Mouse (Mus musculus) G1E (cell line): ENCODE measurements around the gene Gm14419. TPM values are rescaled to one million over a fixed set of nuclear protein-coding genes. Genes with fewer than 3 reads are reported as not detected.
"Not testable (repeated sequence)": the region's sequence is repeated elsewhere in the genome, so short reads cannot be mapped to it uniquely, and the experiment has no call there.

Source experiments
- ATAC-seq: 2 replicates; pipeline ENCODE4 v1.8.0; 2016; ENCODE audit warnings: mild to moderate bottlenecking; ENCODE audit not compliant: insufficient number of reproducible peaks, poor library complexity, low FRiP score, severe bottlenecking; ENCODE audit errors: extremely low read depth
- DNase-seq: peaks from one replicate; pipeline ENCODE4 v3.0.0; 2012; ENCODE audit warnings: low spot score
- H3K27me3 ChIP-seq: 2 replicates; pipeline ENCODE4 v1.6.1; 2012; ENCODE audit warnings: mild to moderate bottlenecking, low read length, inconsistent platforms; ENCODE audit not compliant: insufficient read depth
- H3K36me3 ChIP-seq: replicated peaks from 2 replicates; pipeline ENCODE3; 2012; ENCODE audit warnings: mild to moderate bottlenecking, inconsistent platforms
- H3K4me1 ChIP-seq: 2 replicates; pipeline ENCODE4 v1.6.1; 2012; ENCODE audit warnings: low read depth, low read length, inconsistent platforms, mixed read lengths; ENCODE audit not compliant: insufficient read depth
- H3K4me3 ChIP-seq: 2 replicates; pipeline ENCODE4 v1.5.1; 2012; ENCODE audit warnings: low read depth, mild to moderate bottlenecking, inconsistent platforms, low read length, moderate library complexity, mixed read lengths
- H3K9me3 ChIP-seq: replicated peaks from 2 replicates; pipeline ENCODE4 v1.6.1; 2012; ENCODE audit warnings: inconsistent platforms
- polyA plus RNA-seq: library from polyadenylated mRNA; stranded (reverse); fragments of >175 nt; gene quantifications from 2 replicates; pipeline ENCODE4 v1.2.3, GENCODE M21; 2012
- total RNA-seq, 2 experiments: library from RNA; stranded (forward) in 1 of 2; stranded (reverse) in 1 of 2; fragments of 200-1000 nt in 1 of 2; fragments of >200 nt in 1 of 2; fragmentation: Nextera tagmentation in 1 of 2; gene quantifications; 2 replicates each; pipeline ENCODE4 v1.2.3; 2014 to 2017

The Gm14419 gene
- 27.6 and 27.7 TPM in 2 replicates for total RNA-seq (2014; fragmentation: Nextera tagmentation)
- 9.3 and 35.5 TPM in 2 replicates for total RNA-seq (2017)
- 0.24 and 0.64 TPM in 2 replicates for polyA plus RNA-seq

- DNase-seq, ATAC-seq, H3K4me1 ChIP-seq, H3K9me3 ChIP-seq, H3K36me3 ChIP-seq, H3K4me3 ChIP-seq, H3K27me3 ChIP-seq: not testable (repeated sequence)
Measured at GRCm38 (mm10) chr2:177000656-177001055, at the start of gene Gm14419. Gene Gm14419 (plus strand): TSS chr2:177000956.

Other genes with a start within 250 kb of the Gm14419 start
- 36.6 and 39.1 TPM in 2 replicates for gene Gm14295, start 202.3 kb upstream of the Gm14419 start, total RNA-seq (2014; fragmentation: Nextera tagmentation)
- 22.0 and 26.1 TPM in 2 replicates for gene Gm14295, start 202.3 kb upstream of the Gm14419 start, total RNA-seq (2017)
- gene Gm14295, start 202.3 kb upstream of the Gm14419 start, polyA plus RNA-seq, result 0.50 and 0.76 TPM in 2 replicates
- not detected in 2 replicates for gene Gm14408, start 169.8 kb upstream of the Gm14419 start, total RNA-seq (2014; fragmentation: Nextera tagmentation)
- gene Gm14408, start 169.8 kb upstream of the Gm14419 start, total RNA-seq (2017), result not detected in 2 replicates
- gene Gm14408, start 169.8 kb upstream of the Gm14419 start, polyA plus RNA-seq, result not detected in 2 replicates
- gene Gm14296, start 73.1 kb upstream of the Gm14419 start, total RNA-seq (2014; fragmentation: Nextera tagmentation), result 26.2 and 26.5 TPM in 2 replicates
- 7.2 and 8.1 TPM in 2 replicates for gene Gm14296, start 73.1 kb upstream of the Gm14419 start, total RNA-seq (2017)
- gene Gm14296, start 73.1 kb upstream of the Gm14419 start, polyA plus RNA-seq, result 0.62 and 0.76 TPM in 2 replicates
- gene Gm14401, start 73.4 kb downstream of the Gm14419 start, total RNA-seq (2014; fragmentation: Nextera tagmentation), result 12.5 and 12.9 TPM in 2 replicates
- 6.9 and 10.2 TPM in 2 replicates for gene Gm14401, start 73.4 kb downstream of the Gm14419 start, total RNA-seq (2017)
- gene Gm14401, start 73.4 kb downstream of the Gm14419 start, polyA plus RNA-seq, result 0.05 and 0.07 TPM in 2 replicates
- gene Gm14410, start 205.5 kb downstream of the Gm14419 start, total RNA-seq (2014; fragmentation: Nextera tagmentation), result 26.7 and 45.6 TPM in 2 replicates
- gene Gm14410, start 205.5 kb downstream of the Gm14419 start, total RNA-seq (2017), result 18.9 and 25.6 TPM in 2 replicates
- gene Gm14410, start 205.5 kb downstream of the Gm14419 start, polyA plus RNA-seq, result 3.4 and 7.1 TPM in 2 replicates